Mouse (Mus musculus) heart, embryonic 12.5 days (tissue): ENCODE data around the gene Cep85l. TPM values are rescaled to one million over a fixed set of nuclear protein-coding genes. Genes with fewer than 3 reads are reported as not detected.

Experiments used
- ATAC-seq: fragments of 200-750 bp; cut with Nextera tagmentation; 2 replicates; pipeline ENCODE4 v1.8.0; 2017; ENCODE audit warnings: moderate TSS enrichment, moderate library complexity; ENCODE audit not compliant: insufficient number of reproducible peaks, low FRiP score
- H3K27ac ChIP-seq: fragments of 300-500 bp; sonication (generic); 2 replicates; pipeline ENCODE4 v1.5.1; 2016; ENCODE audit warnings: mild to moderate bottlenecking, moderate library complexity; ENCODE audit not compliant: poor library complexity, severe bottlenecking
- H3K27me3 ChIP-seq: fragments of 300-500 bp; sonication (generic); replicated peaks from 2 replicates; pipeline ENCODE4 v1.6.1; 2016; ENCODE audit warnings: mild to moderate bottlenecking, moderate library complexity
- H3K36me3 ChIP-seq: fragments of 300-500 bp; sonication (generic); 2 replicates; pipeline ENCODE4 v1.6.1; 2016; ENCODE audit warnings: mild to moderate bottlenecking, moderate library complexity
- H3K4me1 ChIP-seq: fragments of 300-500 bp; sonication (generic); replicated peaks from 2 replicates; pipeline ENCODE4 v1.6.1; 2016; ENCODE audit warnings: mild to moderate bottlenecking
- H3K4me2 ChIP-seq: fragments of 300-500 bp; sonication (generic); 2 replicates; pipeline ENCODE4 v1.6.1; 2016; ENCODE audit warnings: mild to moderate bottlenecking, moderate library complexity
- H3K4me3 ChIP-seq: fragments of 300-500 bp; sonication (generic); 2 replicates; pipeline ENCODE4 v1.5.1; 2016; ENCODE audit warnings: mild to moderate bottlenecking
- H3K9ac ChIP-seq: fragments of 300-500 bp; sonication (generic); 2 replicates; pipeline ENCODE4 v1.6.1; 2016; ENCODE audit warnings: mild to moderate bottlenecking, moderate library complexity
- H3K9me3 ChIP-seq: fragments of 300-500 bp; sonication (generic); replicated peaks from 2 replicates; pipeline ENCODE4 v1.6.1; 2016; ENCODE audit warnings: mild to moderate bottlenecking, moderate library complexity
- WGBS: fragments of 180-500 bp; shearing (Covaris S2); methylation state at CpG from one replicate; pipeline ENCODE4 v1.1.7; 2016; 5-methylcytosine and 5-hydroxymethylcytosine counted together
- polyA plus RNA-seq: library from polyadenylated mRNA; unstranded; fragments of >200 nt; fragmentation: Nextera tagmentation; extraction: Ambion mirVana; gene quantifications from 2 replicates; pipeline ENCODE4 v1.2.1, GENCODE M21; 2016

The Cep85l gene
- polyA plus RNA-seq, 1 experiment from 2014 or later: 5.5 TPM

DNA sequence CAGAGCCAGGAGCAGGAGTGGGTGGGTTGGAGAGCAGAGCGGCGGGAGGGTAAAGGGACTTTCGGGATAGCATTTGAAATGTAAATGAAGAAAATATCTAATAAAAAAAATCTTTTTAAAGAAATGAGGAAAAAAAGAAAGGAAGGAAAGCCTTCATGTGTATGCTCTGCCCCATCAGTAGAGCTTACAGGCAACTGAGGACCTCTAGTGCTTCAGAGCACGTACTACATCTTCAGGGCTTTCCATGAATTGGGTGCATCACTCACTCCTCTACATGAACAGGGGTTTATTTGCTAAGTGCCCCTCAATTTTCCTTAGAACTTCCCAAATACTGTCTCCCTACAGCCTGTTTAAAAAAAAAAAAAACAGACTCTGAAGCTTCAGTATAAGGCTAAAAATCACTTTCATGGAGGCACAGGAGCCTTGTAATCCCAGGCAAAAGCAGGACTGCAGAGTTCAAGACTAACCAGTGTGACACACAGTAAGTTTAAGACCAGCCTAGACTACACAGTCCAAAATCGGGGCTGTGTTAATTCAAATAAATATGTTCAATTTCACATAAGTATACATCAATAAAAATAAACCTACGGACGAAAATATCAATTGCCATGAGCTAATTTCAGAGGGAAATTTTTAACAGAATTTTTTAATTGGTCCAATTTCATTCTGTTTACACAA is 38.3 kb downstream of the Cep85l start:
- no peaks in the 10 kb centered on the region for H3K9me3 ChIP-seq
- 0 out of 2 replicates have a peak, but pooled peaks cover 3% of the 10 kb centered on the region for H3K4me1 ChIP-seq
- H3K9ac ChIP-seq: peak overlapping the region; percentile 71
- peak overlapping the region; percentile 62 for H3K4me2 ChIP-seq
- H3K36me3 ChIP-seq: peaks cover 4% of the 10 kb centered on the region; the same call in 1 of the 2 replicates
- 0 out of 2 replicates have a peak, but pooled peaks have one; percentile 56 for ATAC-seq
- no peaks in the 10 kb centered on the region for H3K27me3 ChIP-seq
- peak overlapping the region; percentile 85 for H3K27ac ChIP-seq
- 74% methylated on average over 7 of the region's 7 CpGs for WGBS
- H3K4me3 ChIP-seq: peak overlapping the region; percentile 47

DNA sequence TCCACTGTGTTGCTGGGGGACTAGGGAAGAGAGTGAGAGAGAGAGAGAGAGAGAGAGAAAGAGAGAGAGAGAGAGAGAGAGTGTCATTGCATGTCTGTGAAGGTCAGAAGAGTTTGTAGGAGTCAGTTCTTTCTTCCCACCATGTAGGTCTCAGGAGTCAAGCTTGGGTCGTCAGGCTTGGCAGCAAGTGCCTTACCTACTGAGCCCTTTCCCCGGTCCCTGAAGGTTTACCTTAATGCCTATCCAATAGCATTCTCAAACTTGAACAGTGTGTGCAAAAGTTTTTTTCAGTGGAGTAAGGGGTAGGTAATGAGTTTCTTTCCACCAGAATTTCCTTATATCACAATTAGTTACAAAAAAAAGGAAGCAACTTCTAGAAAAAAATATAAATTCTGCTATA is 40.7 kb downstream of the Cep85l start:
- Histone ChIP-seq H3K9me3 (no peaks in the 10 kb centered on the region), H3K36me3 (0 out of 2 replicates have a peak, but pooled peaks cover 4% of the 10 kb centered on the region), H3K9ac (peak overlapping the region; percentile 87), H3K4me3 (peak overlapping the region; percentile 57), H3K27me3 (no peaks in the 10 kb centered on the region), H3K4me2 (peak overlapping the region; percentile 28), H3K27ac (peak overlapping the region; percentile 93), H3K4me1 (0 out of 2 replicates have a peak, but pooled peaks cover 11% of the 10 kb centered on the region)
- WGBS: 33% methylated on average over 2 of the region's 2 CpGs
- no peak for ATAC-seq

DNA sequence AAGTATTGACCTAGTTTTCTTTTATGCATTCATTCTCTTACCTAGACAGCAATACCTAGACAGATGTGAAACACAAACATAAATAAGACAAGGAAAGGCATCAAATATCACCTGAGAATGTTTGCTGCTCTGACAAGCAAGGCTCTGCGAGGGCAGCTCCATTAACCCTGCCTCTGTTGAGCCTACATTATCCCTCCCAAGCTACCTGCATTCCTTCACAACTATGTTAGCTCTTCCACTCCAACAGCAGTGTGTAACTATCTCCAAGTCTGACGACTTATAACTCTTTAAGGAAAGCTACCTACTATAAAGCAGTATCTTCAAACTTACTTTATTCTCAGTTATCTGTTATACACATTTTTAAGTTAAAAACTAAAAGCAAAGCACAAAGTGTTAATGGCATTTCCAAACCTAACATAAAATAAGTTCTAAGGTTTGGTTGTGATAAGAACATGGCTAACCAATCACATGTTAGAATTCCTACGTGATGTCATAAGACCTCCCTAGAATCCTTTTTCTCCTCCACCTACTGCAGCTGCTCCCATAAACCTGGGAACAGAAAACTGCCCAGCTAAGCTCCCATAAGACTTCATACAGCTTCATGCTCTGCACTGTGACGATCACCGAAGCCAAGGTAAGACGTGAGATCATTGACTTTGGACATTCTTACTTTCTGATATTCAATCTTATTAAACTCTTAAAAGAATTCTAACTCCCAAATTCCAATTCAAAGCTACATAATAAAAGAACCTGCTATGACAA is 42.4 kb downstream of the Cep85l start, which contains the start of gene Pln:
Pln (plus strand) TSS at position 506 of the 762 bp plus-strand sequence.
- WGBS: 38% methylated on average over 6 of the region's 6 CpGs

DNA sequence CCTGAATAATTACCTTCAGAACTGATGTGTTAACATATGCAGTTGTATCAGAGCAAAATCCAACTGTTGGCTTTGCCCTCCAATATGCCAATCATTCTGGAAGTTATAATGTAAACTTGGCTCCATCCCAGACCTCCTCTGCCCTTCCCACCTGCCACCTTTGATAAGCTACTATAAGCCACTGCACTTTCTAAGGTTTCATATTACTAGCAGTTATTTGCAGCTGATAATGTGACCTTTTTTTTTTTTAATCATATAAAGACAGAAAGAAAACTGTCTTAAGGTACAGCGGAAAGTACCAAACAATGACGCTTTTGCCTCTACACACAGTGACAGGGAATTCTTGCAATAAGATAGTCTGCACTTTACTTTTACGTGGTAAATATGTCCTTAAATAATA is 43.8 kb downstream of the Cep85l start:
- H3K36me3 ChIP-seq: no peaks in the 10 kb centered on the region
- 61% methylated on average over 3 of the region's 3 CpGs for WGBS
- no peak for ATAC-seq
- peaks cover 29% of the 10 kb centered on the region for H3K4me1 ChIP-seq
- H3K27ac ChIP-seq: peak overlapping the region; percentile 85
- H3K27me3 ChIP-seq: no peaks in the 10 kb centered on the region
- no peak overlapping the region for H3K9ac ChIP-seq
- H3K4me2 ChIP-seq: peak overlapping the region; percentile 39
- no peaks in the 10 kb centered on the region for H3K9me3 ChIP-seq
- peak overlapping the region; percentile 33; the same call in 1 of the 2 replicates for H3K4me3 ChIP-seq

More for the DNA sequence above, 42.4 kb downstream of the Cep85l start, which contains the start of gene Pln:
- Histone ChIP-seq H3K9me3 (no peaks in the 10 kb centered on the region), H3K9ac (peak within 1 kb of the TSS; percentile 74), H3K27me3 (no peaks in the 10 kb centered on the region), H3K4me3 (peak within 1 kb of the TSS; percentile 55), H3K36me3 (no peaks in the 10 kb centered on the region), H3K27ac (peak within 1 kb of the TSS; percentile 85), H3K4me1 (peaks cover 21% of the 10 kb centered on the region), H3K4me2 (peak within 1 kb of the TSS; percentile 62)
- peak; percentile 84 for ATAC-seq

DNA sequence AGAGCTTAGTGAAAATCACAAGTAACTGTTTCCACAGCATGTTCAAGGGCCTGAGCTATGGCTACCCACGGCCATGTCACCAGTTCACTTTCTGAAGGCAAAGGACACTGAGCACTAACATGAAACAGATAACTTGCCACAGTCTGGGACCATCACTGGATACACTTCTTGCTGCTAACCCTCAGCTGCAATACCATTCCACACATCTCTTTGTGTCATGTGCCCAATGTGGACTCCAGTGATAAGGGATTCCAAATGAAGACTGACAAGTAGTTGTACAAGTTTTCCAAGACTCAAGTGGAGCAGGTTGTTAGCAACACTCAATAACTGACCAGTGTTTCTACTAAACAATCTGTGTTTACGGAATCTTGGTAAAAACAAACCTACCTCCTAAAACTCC is 44.5 kb downstream of the Cep85l start:
- Histone ChIP-seq H3K4me3 (no peak overlapping the region), H3K27me3 (no peaks in the 10 kb centered on the region), H3K4me1 (peaks cover 30% of the 10 kb centered on the region), H3K9ac (no peak overlapping the region), H3K4me2 (peak overlapping the region; percentile 46), H3K36me3 (no peaks in the 10 kb centered on the region), H3K27ac (peak overlapping the region; percentile 85), H3K9me3 (no peaks in the 10 kb centered on the region)
- ATAC-seq: peak; percentile 57; the same call in 1 of the 2 replicates
- 48% methylated on average over 2 of the region's 2 CpGs for WGBS

DNA sequence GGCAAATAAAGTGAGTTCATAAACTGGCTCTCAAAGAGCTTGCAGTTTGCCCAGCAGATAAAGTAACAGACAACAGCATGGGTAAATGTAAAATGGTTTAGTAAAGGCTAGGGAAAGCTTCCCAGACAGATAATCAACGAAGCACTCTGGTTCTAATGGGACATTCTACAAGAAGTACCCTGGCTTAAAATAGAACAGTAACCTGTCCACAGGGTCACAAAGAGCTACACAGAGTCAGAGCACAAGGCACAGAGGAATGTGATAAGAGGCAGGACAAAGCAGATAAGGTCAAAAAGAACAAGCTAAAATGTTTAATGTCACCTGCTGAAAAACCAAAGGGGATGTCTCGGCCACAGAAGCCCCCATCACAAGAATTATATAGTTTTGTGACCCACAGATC is 47.0 kb downstream of the Cep85l start:
- Histone ChIP-seq H3K4me3 (no peak overlapping the region), H3K4me2 (peak overlapping the region; percentile 10)

DNA sequence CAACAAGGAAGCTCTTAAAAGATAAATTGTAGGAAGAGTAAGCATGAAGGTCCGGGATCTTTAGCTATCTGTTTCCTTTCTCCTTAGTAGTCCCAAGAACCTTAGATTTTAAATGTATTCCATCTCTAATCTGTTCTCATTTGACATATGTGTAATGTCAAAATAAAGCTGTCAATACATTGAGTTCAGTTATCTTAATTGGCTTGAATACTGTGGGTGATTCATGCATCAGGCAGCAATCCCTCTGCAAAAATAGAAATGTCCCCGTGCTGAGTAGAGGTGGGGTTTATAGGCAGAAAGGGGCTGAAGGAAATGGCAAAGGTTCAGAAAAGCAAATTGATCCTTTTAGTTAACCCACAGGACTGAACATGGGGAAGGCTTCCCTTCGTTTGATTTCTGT is 50.5 kb downstream of the Cep85l start:
- no peaks in the 10 kb centered on the region for H3K27me3 ChIP-seq
- no peak overlapping the region; the same call in 1 of the 2 replicates for H3K9ac ChIP-seq
- WGBS: 23% methylated on average over 3 of the region's 3 CpGs
- no peak overlapping the region for H3K4me3 ChIP-seq
- no peaks in the 10 kb centered on the region for H3K36me3 ChIP-seq
- H3K4me2 ChIP-seq: peak overlapping the region; percentile 44; the same call in 1 of the 2 replicates
- no peak for ATAC-seq
- peak overlapping the region; percentile 88 for H3K27ac ChIP-seq
- no peaks in the 10 kb centered on the region for H3K9me3 ChIP-seq
- peaks cover 50% of the 10 kb centered on the region for H3K4me1 ChIP-seq

More for the DNA sequence above, 47.0 kb downstream of the Cep85l start:
- H3K27ac ChIP-seq: peak overlapping the region; percentile 88
- no peak for ATAC-seq
- no peaks in the 10 kb centered on the region for H3K9me3 ChIP-seq
- no peaks in the 10 kb centered on the region for H3K36me3 ChIP-seq
- peaks cover 46% of the 10 kb centered on the region for H3K4me1 ChIP-seq
- no peak overlapping the region for H3K9ac ChIP-seq
- H3K27me3 ChIP-seq: no peaks in the 10 kb centered on the region
- WGBS: 13% methylated on average over 2 of the region's 2 CpGs

DNA sequence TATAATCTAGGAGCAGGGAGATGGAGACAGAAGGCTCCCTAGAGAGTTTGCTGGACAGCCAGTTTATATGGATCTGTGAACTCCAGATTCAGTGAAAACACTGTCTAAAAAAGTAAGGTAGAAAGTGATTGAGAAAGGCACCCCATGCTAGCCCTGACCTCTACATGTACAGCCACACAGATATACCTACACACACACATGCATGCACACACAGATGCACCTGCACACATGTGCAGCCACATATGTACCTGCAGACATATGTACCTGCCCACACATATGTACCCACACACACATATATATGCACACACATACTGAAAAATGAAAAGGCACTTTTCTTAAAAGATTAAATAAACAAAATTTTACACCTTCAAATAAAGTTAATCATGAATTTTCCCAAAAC is 53.4 kb downstream of the Cep85l start:
- H3K4me3 ChIP-seq: no peak overlapping the region
- no peak overlapping the region for H3K4me2 ChIP-seq
- peaks cover 35% of the 10 kb centered on the region for H3K4me1 ChIP-seq
- no peak for ATAC-seq
- no peak overlapping the region for H3K9ac ChIP-seq
- no peaks in the 10 kb centered on the region for H3K9me3 ChIP-seq
- H3K27me3 ChIP-seq: no peaks in the 10 kb centered on the region
- 0 out of 2 replicates have a peak, but pooled peaks cover 4% of the 10 kb centered on the region for H3K36me3 ChIP-seq
- H3K27ac ChIP-seq: 0 out of 2 replicates have a peak overlapping the region, but pooled peaks have one; percentile 65

DNA sequence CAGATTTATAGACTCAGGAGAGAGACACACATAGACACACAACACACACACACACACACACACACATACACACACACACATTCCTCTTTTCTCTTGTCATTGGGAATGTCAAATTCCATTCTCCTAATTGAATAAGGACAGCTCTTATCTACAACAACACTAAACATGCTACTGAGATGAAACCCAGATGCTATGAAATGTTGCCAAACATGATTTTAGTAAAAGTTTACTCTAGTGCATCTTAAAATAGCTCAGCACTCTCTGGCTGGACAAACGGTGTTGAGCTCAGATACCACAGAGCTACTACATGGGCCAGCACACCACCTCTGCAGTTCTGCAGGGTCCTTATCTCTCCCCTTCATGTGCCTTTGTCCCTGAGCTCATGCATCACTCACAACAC is 55.1 kb downstream of the Cep85l start:
- Histone ChIP-seq H3K4me2 (no peak overlapping the region), H3K36me3 (0 out of 2 replicates have a peak, but pooled peaks cover 4% of the 10 kb centered on the region), H3K9me3 (no peaks in the 10 kb centered on the region), H3K4me3 (no peak overlapping the region), H3K4me1 (peaks cover 34% of the 10 kb centered on the region), H3K9ac (no peak overlapping the region), H3K27me3 (no peaks in the 10 kb centered on the region), H3K27ac (peak overlapping the region; percentile 83)
- 0% methylated on average over 1 of the region's 1 CpGs for WGBS
- ATAC-seq: peak; percentile 93

DNA sequence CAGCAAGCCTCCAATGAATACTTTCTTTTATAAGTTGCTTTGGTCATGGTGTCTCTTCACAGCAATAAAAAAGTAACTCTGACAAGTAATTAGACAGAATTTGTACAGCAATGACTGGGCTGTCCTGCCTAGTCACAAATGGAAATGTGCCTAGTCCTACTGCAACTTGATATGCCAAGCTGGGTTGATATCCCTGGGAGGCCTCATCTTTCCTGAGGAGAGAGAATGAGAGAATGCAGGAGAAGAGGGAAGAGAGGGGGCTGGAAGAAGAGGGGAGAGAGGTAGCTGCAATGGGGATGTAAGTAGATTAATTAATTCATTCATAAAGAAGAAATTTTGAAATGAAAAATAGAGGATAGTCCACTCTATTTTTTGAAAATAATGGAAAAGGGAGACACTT is 56.4 kb downstream of the Cep85l start:
- Histone ChIP-seq H3K9ac (no peak overlapping the region), H3K4me2 (no peak overlapping the region), H3K27ac (no peak overlapping the region), H3K9me3 (no peaks in the 10 kb centered on the region), H3K4me1 (peaks cover 25% of the 10 kb centered on the region), H3K4me3 (no peak overlapping the region), H3K27me3 (no peaks in the 10 kb centered on the region), H3K36me3 (0 out of 2 replicates have a peak, but pooled peaks cover 4% of the 10 kb centered on the region)
- no peak for ATAC-seq

DNA sequence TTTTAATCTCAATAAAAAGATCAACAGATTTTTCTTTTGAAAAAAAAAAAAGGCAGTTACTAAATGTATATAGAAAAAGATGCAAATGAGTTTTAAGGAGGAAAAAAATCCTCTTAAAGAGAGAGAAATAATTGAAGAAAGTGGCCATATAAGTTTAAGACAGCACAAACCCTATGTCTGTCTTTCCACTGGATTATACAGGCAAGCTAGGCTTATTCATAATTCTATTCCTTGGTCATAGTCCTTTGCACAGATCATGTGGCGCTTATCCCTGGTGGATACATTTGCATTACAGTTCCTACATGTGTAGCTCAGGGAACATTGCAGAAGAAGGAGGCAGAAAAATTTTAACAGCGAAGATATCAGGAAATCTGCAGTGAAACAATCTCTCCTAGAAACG is 73.1 kb downstream of the Cep85l start:
- no peak for ATAC-seq
- H3K4me2 ChIP-seq: no peak overlapping the region
- H3K9me3 ChIP-seq: no peaks in the 10 kb centered on the region
- H3K27ac ChIP-seq: no peak overlapping the region
- H3K36me3 ChIP-seq: 0 out of 2 replicates have a peak, but pooled peaks cover 3% of the 10 kb centered on the region
- H3K9ac ChIP-seq: no peak overlapping the region
- no peak overlapping the region for H3K4me3 ChIP-seq
- WGBS: 89% methylated on average over 3 of the region's 3 CpGs
- no peaks in the 10 kb centered on the region for H3K27me3 ChIP-seq
- H3K4me1 ChIP-seq: no peaks in the 10 kb centered on the region
